Mouse (Mus musculus): ENCODE measurements around the gene Olfr1411. TPM values are rescaled to one million over a fixed set of nuclear protein-coding genes. Genes with fewer than 3 reads are reported as not detected.

Olfr1411 gene
- total RNA-seq, 2 experiments from 2014 or later = not detected

DNA sequence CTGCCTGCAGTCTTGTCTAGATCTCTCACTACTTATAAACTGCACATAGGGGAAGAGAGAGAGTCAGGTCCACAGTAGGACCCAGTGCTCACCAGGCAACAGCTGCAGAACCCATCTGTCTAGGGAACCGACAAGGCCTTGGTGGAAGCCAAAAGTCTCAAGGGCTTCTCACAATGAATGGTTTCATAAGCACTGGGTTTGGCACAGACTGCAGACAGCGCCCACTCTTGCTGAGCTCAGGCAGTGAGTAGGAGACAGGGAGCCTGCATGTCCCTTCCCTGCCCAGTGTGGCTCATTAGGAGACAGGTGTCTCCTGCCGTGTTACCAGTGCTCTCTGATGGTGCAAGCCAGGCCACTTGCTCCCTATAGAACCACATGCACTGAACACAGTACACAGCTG, 44.0 kb downstream of the Olfr1411 start:
- DNase-seq (ENCODE audit: low spot score in 2 of 2) = peak in 1 of 2 experiments; percentile 52

DNA sequence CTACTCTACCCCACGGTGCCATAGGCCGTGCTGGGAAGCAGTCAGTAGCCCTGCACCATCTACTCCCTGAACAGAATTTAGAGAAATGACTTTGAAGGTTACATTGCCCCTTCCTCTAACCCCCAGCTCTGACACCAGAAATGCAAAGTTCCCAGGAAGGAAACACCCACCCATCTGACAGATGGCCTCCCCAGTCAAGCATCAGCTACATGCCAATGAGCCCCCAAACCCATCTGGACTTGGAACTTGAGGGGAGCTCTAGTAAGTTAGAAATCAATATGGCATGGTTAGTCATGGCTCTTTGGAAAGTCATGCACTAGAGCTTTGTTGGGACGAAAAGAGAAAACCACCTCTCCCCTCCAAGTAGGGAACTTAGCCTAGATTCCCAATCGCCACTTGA, 44.5 kb downstream of the Olfr1411 start:
- DNase-seq (ENCODE audit: low spot score in 2 of 2) = no peak

- no peak for DNase-seq (ENCODE audit: low spot score in 2 of 2)
These were observed 46.2 kb downstream of the Olfr1411 start for GRCm38 (mm10) chr1:92640393-92640792.

DNA sequence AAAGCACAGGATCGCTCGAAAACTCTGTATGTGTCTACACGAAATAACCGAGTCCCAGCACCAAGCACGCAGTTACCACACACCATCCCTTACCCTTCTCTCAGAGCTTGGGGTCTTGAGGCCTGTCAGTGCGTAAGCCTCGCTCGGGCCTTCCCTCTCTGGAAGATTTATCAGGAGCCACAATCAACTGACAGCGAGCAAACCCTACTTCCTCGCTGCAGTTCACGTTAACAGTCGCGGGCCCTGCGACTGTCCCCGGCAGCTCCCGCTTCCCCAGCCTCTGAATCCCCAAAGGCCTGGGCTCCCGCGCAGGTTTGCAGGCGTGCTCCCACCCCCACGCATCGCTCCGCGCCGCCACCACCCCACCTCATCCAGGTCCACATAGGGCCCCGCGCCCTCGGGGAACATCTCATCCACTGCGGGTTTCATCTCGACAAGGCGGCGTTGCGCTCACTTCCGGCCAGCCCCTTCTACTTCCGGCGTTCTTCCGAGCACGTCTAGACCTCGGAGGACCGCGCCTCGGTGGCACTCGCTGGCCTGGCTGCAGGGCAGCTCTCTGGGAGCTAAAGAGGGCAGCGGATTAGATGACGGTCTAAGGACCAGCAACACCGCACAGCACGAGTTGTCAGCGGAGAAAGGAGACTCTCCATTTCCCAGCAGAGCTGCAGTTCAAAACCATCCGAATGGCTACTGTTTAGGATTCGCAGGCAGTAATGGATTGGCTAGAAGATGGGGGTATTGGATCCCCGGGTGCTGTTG, 47.5 kb downstream of the Olfr1411 start, which contains the start of gene Cops9:
TSS of gene Cops9 (minus strand) at position 472 of the 759 bp plus-strand sequence.
- peak; percentile 88 to 89 for DNase-seq (ENCODE audit: low spot score in 2 of 2)

- peak in 1 of 2 experiments; percentile 8 for DNase-seq (ENCODE audit: low spot score in 2 of 2)
These were observed 49.5 kb downstream of the Olfr1411 start for GRCm38 (mm10) chr1:92643691-92644090.

GRCm38 (mm10) chr1:92644916-92645315, 50.7 kb downstream of the Olfr1411 start:
- DNase-seq (ENCODE audit: low spot score in 2 of 2) = no peak

DNA sequence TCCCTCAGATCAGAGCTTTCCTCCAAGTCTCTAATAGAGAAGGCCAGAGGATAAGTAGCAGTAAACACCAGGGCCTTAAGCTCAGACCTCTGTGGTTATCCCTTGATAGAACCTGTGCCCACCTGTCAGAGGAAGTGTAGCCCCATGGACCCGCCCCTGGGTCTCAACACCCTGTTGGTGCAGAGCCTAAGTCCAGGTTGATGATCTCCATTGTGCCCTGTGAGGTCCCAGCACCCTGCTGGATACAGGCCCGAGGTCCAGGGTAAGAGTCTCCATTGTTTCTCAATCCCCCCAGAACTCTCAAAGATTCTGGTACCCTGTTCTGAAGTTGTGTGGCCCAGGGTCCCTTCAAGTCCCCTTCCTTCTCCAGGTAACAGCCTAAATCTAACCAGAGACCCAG, 51.9 kb downstream of the Olfr1411 start:
- no peak for DNase-seq (ENCODE audit: low spot score in 2 of 2)

DNA sequence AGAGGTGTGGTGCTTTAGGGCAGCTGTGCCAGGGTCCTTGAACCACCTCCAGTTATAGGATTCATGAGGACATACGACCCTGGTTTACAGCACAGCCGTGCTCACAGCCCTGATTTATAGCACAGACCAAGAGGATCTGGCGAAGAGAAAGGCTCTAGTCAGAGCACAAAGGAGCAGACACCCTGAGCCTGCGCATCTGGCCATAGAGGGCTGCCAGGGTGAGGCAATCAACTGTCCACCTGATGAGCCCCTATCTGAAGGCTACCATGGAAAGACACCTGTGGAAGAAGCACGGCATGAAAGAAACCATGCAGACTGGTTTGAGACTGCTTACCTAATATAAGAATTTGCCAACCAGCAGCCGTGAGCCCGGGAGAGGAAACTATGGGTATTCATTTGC, 52.4 kb downstream of the Olfr1411 start:
- no peak for DNase-seq (ENCODE audit: low spot score in 2 of 2)

DNA sequence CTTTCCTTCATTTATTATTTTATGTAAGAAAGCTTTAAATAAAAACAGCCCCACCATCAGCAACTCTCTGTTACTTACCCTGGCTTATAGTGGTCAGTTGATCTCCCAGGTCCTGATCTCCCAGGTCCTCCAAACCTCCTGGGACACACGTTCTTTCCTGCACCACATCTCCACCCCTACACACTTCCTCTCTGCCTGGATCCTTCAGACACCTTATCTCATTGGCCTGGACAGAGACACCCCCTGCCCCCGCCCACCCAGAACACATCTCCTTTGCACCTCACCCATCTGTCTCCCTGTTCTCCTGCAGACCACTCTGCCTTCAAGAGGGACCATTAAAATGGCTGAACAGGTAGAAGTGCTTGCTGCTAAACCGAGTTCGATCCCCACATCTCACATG, 52.8 kb downstream of the Olfr1411 start:
- DNase-seq (ENCODE audit: low spot score in 2 of 2) = no peak

Other genes with a start within 250 kb of the Olfr1411 start
- gene Ndufa10, start 120.6 kb upstream of the Olfr1411 start, total RNA-seq (2021) = 100 to 1,000 TPM; 190 to 257 TPM
- gene Olfr1416, start 109.3 kb upstream of the Olfr1411 start, total RNA-seq (2021) = not detected
- gene Olfr1415, start 98.3 kb upstream of the Olfr1411 start, total RNA-seq (2021) = not detected
- gene Olfr1414, start 75.8 kb upstream of the Olfr1411 start, total RNA-seq (2021) = not detected
- not detected for gene Olfr1413, start 23.1 kb upstream of the Olfr1411 start, total RNA-seq (2021)
- not detected for gene Olfr1412, start 8.6 kb upstream of the Olfr1411 start, total RNA-seq (2021)
- gene Olfr1410, start 11.4 kb downstream of the Olfr1411 start, total RNA-seq (2021) = not detected
- gene Olfr12, start 23.4 kb downstream of the Olfr1411 start, total RNA-seq (2021) = not detected
- gene Cops9, start 47.6 kb downstream of the Olfr1411 start, total RNA-seq (2021) = 100 to 1,000 TPM; 282 to 343 TPM
- 1 to 10 TPM in 1 of 2 experiments, under 1 TPM in 1; 0.58 to 1.1 TPM for gene Otos, start 54.4 kb downstream of the Olfr1411 start, total RNA-seq (2021)
- gene Gpc1, start 237.2 kb downstream of the Olfr1411 start, total RNA-seq (2021) = 100 to 1,000 TPM; 157 to 166 TPM

All from layer of hippocampus, postnatal 10 days (tissue).